Mouse (Mus musculus): Measurements from ENCODE around the gene Foxn3.

Foxn3 gene

GRCm38 (mm10) chr12:99336349-99337170 lies 226.8 kb downstream of the Foxn3 start:
- DNase-seq (ENCODE audit: inconsistent age in 2 of 2, low spot score in 1 of 2) = peak; percentile 54 to 88

GRCm38 (mm10) chr12:99335628-99336027 lies 227.8 kb downstream of the Foxn3 start:
- DNase-seq (ENCODE audit: inconsistent age in 2 of 2, low spot score in 1 of 2) = no peak

- no peak for DNase-seq (ENCODE audit: inconsistent age in 2 of 2, low spot score in 1 of 2)
These were observed 229.4 kb downstream of the Foxn3 start for GRCm38 (mm10) chr12:99334026-99334425.

GRCm38 (mm10) chr12:99333304-99333968 lies 229.9 kb downstream of the Foxn3 start:
- no peak for DNase-seq (ENCODE audit: inconsistent age in 2 of 2, low spot score in 1 of 2)

GRCm38 (mm10) chr12:99332144-99332807 lies 231.1 kb downstream of the Foxn3 start:
- no peak for DNase-seq (ENCODE audit: inconsistent age in 2 of 2, low spot score in 1 of 2)

- DNase-seq (ENCODE audit: inconsistent age in 2 of 2, low spot score in 1 of 2) = no peak
These were observed 231.9 kb downstream of the Foxn3 start for GRCm38 (mm10) chr12:99331341-99331947.

- no peak for DNase-seq (ENCODE audit: inconsistent age in 2 of 2, low spot score in 1 of 2)
These were observed 232.5 kb downstream of the Foxn3 start for GRCm38 (mm10) chr12:99330822-99331285.

- DNase-seq (ENCODE audit: inconsistent age in 2 of 2, low spot score in 1 of 2) = no peak
These were observed 233.8 kb downstream of the Foxn3 start for GRCm38 (mm10) chr12:99329301-99330257.

GRCm38 (mm10) chr12:99326157-99326556 lies 237.2 kb downstream of the Foxn3 start:
- DNase-seq (ENCODE audit: inconsistent age in 2 of 2, low spot score in 1 of 2) = no peak

- DNase-seq (ENCODE audit: inconsistent age in 2 of 2, low spot score in 1 of 2) = no peak
These were observed 241.6 kb downstream of the Foxn3 start for GRCm38 (mm10) chr12:99321633-99322431.

- DNase-seq (ENCODE audit: inconsistent age in 2 of 2, low spot score in 1 of 2) = no peak
These were observed 242.4 kb downstream of the Foxn3 start for GRCm38 (mm10) chr12:99320966-99321496.

- no peak for DNase-seq (ENCODE audit: inconsistent age in 2 of 2, low spot score in 1 of 2)
These were observed 243.5 kb downstream of the Foxn3 start for GRCm38 (mm10) chr12:99319896-99320295.

- no peak for DNase-seq (ENCODE audit: inconsistent age in 2 of 2, low spot score in 1 of 2)
These were observed 244.2 kb downstream of the Foxn3 start for GRCm38 (mm10) chr12:99319171-99319570.

GRCm38 (mm10) chr12:99315931-99316330 lies 247.5 kb downstream of the Foxn3 start:
- DNase-seq (ENCODE audit: inconsistent age in 2 of 2, low spot score in 1 of 2) = no peak

- no peak for DNase-seq (ENCODE audit: inconsistent age in 2 of 2, low spot score in 1 of 2)
These were observed 248.6 kb downstream of the Foxn3 start for GRCm38 (mm10) chr12:99314817-99315216.

GRCm38 (mm10) chr12:99311303-99311702 lies 252.1 kb downstream of the Foxn3 start:
- no peak for DNase-seq (ENCODE audit: inconsistent age in 2 of 2, low spot score in 1 of 2)

GRCm38 (mm10) chr12:99309937-99310336 lies 253.4 kb downstream of the Foxn3 start:
- DNase-seq (ENCODE audit: inconsistent age in 2 of 2, low spot score in 1 of 2) = no peak

GRCm38 (mm10) chr12:99308541-99309089 lies 254.8 kb downstream of the Foxn3 start:
- DNase-seq (ENCODE audit: inconsistent age in 2 of 2, low spot score in 1 of 2) = no peak

Measured in adrenal gland, adult (tissue).